Mouse (Mus musculus): ENCODE data around the gene Paf1. TPM values are rescaled to one million over a fixed set of nuclear protein-coding genes. Genes with fewer than 3 reads are reported as not detected.

The Paf1 gene
- polyA plus RNA-seq, 1 experiment, result 97.0 TPM

DNA sequence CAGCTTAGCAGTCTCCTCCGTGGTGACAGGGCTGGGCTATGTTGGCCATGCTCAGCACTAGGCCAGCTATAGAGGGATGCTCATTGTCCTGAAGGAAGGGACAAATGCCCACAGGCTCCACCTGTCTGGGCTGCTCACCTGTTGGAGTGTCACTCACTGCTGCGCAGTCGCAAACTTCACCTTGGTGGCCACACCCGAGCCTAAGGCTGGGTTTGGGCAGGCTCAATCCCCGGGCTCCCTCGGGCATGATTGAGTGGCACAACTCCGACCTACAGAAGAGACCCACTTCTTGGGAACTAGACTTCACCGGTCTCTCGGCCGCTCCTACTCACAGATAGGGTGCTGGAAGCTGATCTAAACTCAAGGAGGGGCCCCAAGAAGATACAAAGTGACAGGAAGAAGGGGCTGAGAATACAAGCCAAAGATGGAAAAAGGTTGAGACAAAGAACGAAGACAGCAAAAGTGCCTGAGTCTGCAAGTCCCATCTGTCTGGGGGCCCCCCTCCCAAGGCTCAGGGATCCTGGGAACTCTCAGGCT is 21.7 kb upstream of the Paf1 start:
- Histone ChIP-seq H3K27me3 (ENCODE audit: control insufficient read depth, insufficient read depth, low read length) (no peaks in the 10 kb centered on the region), H3K4me1 (ENCODE audit: control insufficient read depth, insufficient read depth, low read length) (peaks cover 23% of the 10 kb centered on the region), H3K36me3 (ENCODE audit: control insufficient read depth, insufficient read depth, low read length) (no peaks in the 10 kb centered on the region; the same call in 1 of the 2 replicates), H3K27ac (ENCODE audit: control insufficient read depth, insufficient read depth, low read depth, low read length) (no peak overlapping the region; the same call in 1 of the 2 replicates), H3K4me3 (ENCODE audit: control insufficient read depth, low read depth, low read length) (peak overlapping the region; percentile 92)
- TF ChIP-seq CTCF (IDR thresholded peaks at IDR 0.05; ENCODE audit: control insufficient read depth, insufficient read depth, insufficient replicate concordance, low read depth, low read length) (no peak), POLR2A (IDR thresholded peaks at IDR 0.05; ENCODE audit: control insufficient read depth, low read depth, low read length) (no peak)

DNA sequence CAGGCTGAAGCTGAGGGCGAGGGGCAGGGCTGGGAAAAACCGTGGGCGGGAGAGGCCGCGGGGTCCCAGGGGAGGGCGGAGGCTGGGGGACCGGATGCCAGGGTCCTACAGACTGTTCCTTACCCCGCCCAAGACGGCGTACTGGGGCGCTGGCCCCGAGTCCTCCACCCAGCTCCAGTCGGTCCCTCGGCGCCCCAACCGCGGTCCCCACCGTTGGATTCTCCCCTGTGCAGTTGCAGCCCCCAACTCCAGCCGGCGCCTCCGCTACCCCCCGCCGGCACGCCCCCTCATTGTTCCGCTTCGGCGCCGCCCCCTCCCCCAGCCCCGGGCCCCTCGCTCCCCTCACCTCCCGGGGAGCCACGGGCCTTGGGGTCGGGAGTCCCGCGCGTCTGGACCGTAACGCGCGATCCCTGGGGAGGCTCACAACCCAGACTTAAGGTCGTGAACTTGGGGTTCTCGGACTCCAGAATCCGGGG is 21.2 kb upstream of the Paf1 start:
- Histone ChIP-seq H3K27me3 (ENCODE audit: control insufficient read depth, insufficient read depth, low read length) (no peaks in the 10 kb centered on the region), H3K36me3 (ENCODE audit: control insufficient read depth, insufficient read depth, low read length) (no peaks in the 10 kb centered on the region; the same call in 1 of the 2 replicates), H3K27ac (ENCODE audit: control insufficient read depth, insufficient read depth, low read depth, low read length) (peak overlapping the region; percentile 90), H3K4me3 (ENCODE audit: control insufficient read depth, low read depth, low read length) (peak overlapping the region; percentile 92), H3K4me1 (ENCODE audit: control insufficient read depth, insufficient read depth, low read length) (peaks cover 26% of the 10 kb centered on the region)
- TF ChIP-seq CTCF (IDR thresholded peaks at IDR 0.05; ENCODE audit: control insufficient read depth, insufficient read depth, insufficient replicate concordance, low read depth, low read length) (no peak), POLR2A (IDR thresholded peaks at IDR 0.05; ENCODE audit: control insufficient read depth, low read depth, low read length) (no peak)

DNA sequence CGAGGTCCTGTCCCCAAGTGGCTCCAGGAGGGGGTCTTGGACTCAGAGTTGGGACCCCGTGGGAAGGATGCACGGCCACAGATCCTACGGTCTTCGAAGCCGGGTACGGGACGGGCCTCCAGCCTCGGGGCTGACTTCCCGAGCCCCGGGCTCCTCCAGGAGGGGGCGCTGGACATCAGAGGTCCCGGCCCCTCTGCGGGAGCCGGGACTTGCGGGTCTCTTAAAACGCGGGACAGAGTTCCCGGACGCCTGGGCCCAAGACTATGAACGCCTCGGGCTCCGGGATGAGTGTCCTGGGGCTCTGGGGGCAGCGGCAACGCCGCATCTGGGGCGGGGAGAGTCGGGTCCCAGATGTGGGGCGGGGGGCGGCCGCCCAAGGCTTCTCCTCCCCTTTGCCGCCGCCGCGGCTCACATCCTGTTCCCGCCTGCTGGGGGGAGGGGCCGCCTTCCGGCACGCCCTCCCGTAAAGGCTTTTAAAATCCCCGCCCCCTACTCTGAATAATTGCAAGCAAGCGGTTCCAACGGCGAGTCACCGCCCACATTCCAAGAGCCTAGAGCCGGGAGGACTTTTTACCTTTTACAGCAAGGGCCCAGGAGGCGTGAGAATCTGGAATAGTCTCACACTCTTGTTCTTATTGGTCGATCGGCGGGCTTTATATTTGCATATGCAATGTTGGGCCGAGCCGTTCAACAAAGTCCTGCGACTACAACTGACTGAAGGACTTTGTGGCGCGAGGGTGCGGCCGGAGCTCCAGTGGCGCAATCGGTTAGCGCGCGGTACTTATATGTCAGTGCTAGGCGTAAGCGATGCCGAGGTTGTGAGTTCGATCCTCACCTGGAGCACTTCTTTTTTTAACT is 20.3 kb upstream of the Paf1 start, which contains the start of gene Plekhg2:
TSS of gene Plekhg2 (minus strand) at position 349 of the 858 bp plus-strand sequence.
- peak within 1 kb of the TSS; percentile 92 for H3K4me3 ChIP-seq (ENCODE audit: control insufficient read depth, low read depth, low read length)
- H3K27me3 ChIP-seq (ENCODE audit: control insufficient read depth, insufficient read depth, low read length), result no peaks in the 10 kb centered on the region
- peak within 1 kb of the TSS; percentile 90 for H3K27ac ChIP-seq (ENCODE audit: control insufficient read depth, insufficient read depth, low read depth, low read length)
- peaks cover 28% of the 10 kb centered on the region for H3K4me1 ChIP-seq (ENCODE audit: control insufficient read depth, insufficient read depth, low read length)
- TF ChIP-seq CTCF (IDR thresholded peaks at IDR 0.05; ENCODE audit: control insufficient read depth, insufficient read depth, insufficient replicate concordance, low read depth, low read length), result peak; percentile 19; the same call in 1 of the 2 replicates
- TF ChIP-seq POLR2A (IDR thresholded peaks at IDR 0.05; ENCODE audit: control insufficient read depth, low read depth, low read length), result peak; percentile 32; the same call in 1 of the 2 replicates
- no peaks in the 10 kb centered on the region; the same call in 1 of the 2 replicates for H3K36me3 ChIP-seq (ENCODE audit: control insufficient read depth, insufficient read depth, low read length)

DNA sequence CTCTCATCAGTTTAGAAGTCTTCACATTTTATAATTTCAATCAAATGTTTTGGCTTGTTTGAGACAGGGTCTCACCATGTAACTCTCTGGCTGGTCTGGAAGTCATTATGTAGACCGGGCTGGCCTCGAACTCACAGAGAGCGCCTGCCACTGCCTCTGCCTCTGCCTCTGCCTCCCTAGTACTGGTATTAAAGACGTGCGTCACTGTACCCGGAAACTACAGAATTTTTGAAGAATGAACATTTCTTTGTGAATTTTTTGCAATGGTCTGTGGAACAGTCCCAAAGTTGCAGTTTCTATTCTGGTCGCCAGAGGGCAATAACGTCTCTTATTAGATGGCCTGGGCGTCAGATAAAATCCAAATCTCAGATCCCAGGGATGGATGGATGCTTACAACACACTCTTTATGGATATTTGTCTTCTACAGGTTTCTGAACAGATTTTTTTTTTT is 19.6 kb upstream of the Paf1 start:
- H3K27me3 ChIP-seq (ENCODE audit: control insufficient read depth, insufficient read depth, low read length), result no peaks in the 10 kb centered on the region
- peaks cover 35% of the 10 kb centered on the region for H3K4me1 ChIP-seq (ENCODE audit: control insufficient read depth, insufficient read depth, low read length)
- peak overlapping the region; percentile 92 for H3K4me3 ChIP-seq (ENCODE audit: control insufficient read depth, low read depth, low read length)
- no peak for TF ChIP-seq POLR2A (IDR thresholded peaks at IDR 0.05; ENCODE audit: control insufficient read depth, low read depth, low read length)
- TF ChIP-seq CTCF (IDR thresholded peaks at IDR 0.05; ENCODE audit: control insufficient read depth, insufficient read depth, insufficient replicate concordance, low read depth, low read length), result no peak
- no peaks in the 10 kb centered on the region for H3K36me3 ChIP-seq (ENCODE audit: control insufficient read depth, insufficient read depth, low read length)
- H3K27ac ChIP-seq (ENCODE audit: control insufficient read depth, insufficient read depth, low read depth, low read length), result peak overlapping the region; percentile 72

- H3K4me1 ChIP-seq (ENCODE audit: control insufficient read depth, insufficient read depth, low read length), result peaks cover 37% of the 10 kb centered on the region
- H3K4me3 ChIP-seq (ENCODE audit: control insufficient read depth, low read depth, low read length), result no peak overlapping the region
- no peak overlapping the region for H3K27ac ChIP-seq (ENCODE audit: control insufficient read depth, insufficient read depth, low read depth, low read length)
- TF ChIP-seq POLR2A (IDR thresholded peaks at IDR 0.05; ENCODE audit: control insufficient read depth, low read depth, low read length) (no peak), CTCF (IDR thresholded peaks at IDR 0.05; ENCODE audit: control insufficient read depth, insufficient read depth, insufficient replicate concordance, low read depth, low read length) (no peak)
- H3K36me3 ChIP-seq (ENCODE audit: control insufficient read depth, insufficient read depth, low read length), result no peaks in the 10 kb centered on the region
- no peaks in the 10 kb centered on the region for H3K27me3 ChIP-seq (ENCODE audit: control insufficient read depth, insufficient read depth, low read length)
These were observed 18.8 kb upstream of the Paf1 start for GRCm38 (mm10) chr7:28373891-28374495.

- Histone ChIP-seq H3K27ac (ENCODE audit: control insufficient read depth, insufficient read depth, low read depth, low read length) (no peak overlapping the region), H3K4me1 (ENCODE audit: control insufficient read depth, insufficient read depth, low read length) (peaks cover 37% of the 10 kb centered on the region), H3K4me3 (ENCODE audit: control insufficient read depth, low read depth, low read length) (peak overlapping the region; percentile 5), H3K36me3 (ENCODE audit: control insufficient read depth, insufficient read depth, low read length) (no peaks in the 10 kb centered on the region), H3K27me3 (ENCODE audit: control insufficient read depth, insufficient read depth, low read length) (no peaks in the 10 kb centered on the region)
- no peak for TF ChIP-seq POLR2A (IDR thresholded peaks at IDR 0.05; ENCODE audit: control insufficient read depth, low read depth, low read length)
- no peak for TF ChIP-seq CTCF (IDR thresholded peaks at IDR 0.05; ENCODE audit: control insufficient read depth, insufficient read depth, insufficient replicate concordance, low read depth, low read length)
These were observed 18.1 kb upstream of the Paf1 start for GRCm38 (mm10) chr7:28374647-28375046.
